Mouse (Mus musculus) MEL (cell line): Measurements from ENCODE around the gene Actg1. TPM values are rescaled to one million over a fixed set of nuclear protein-coding genes. Genes with fewer than 3 reads are reported as not detected.

Experiments
- DNase-seq: peaks from one replicate; pipeline ENCODE4 v3.0.0; 2011; ENCODE audit warnings: low read depth, low spot score
- H3K27ac ChIP-seq: 2 replicates; pipeline ENCODE4 v1.5.1; 2012; ENCODE audit warnings: low read depth, mild to moderate bottlenecking, control low read depth, low read length, moderate library complexity; ENCODE audit not compliant: control insufficient read depth
- H3K27me3 ChIP-seq, 2 experiments: fragments of 150-350 bp in 1 of 2; sonication (generic) in 1 of 2; 2 replicates each; pipeline ENCODE4 v1.6.1; 2012; ENCODE audit warnings: low read length in 2 of 2, mild to moderate bottlenecking in 2 of 2, improper control_type of control experiment in 1 of 2, moderate library complexity in 1 of 2; ENCODE audit not compliant: insufficient read depth in 2 of 2, control insufficient read depth in 1 of 2
- H3K36me3 ChIP-seq, 2 experiments: 2 replicates each; pipeline ENCODE4 v1.6.1; 2012 to 2014; ENCODE audit warnings: low read length in 2 of 2, improper control_type of control experiment in 1 of 2, inconsistent platforms in 1 of 2, mild to moderate bottlenecking in 1 of 2; ENCODE audit not compliant: insufficient read depth in 2 of 2, control insufficient read depth in 1 of 2
- H3K4me1 ChIP-seq, 2 experiments: fragments of 150-350 bp in 1 of 2; sonication (generic) in 1 of 2; 2 replicates each; pipeline ENCODE4 v1.6.1; 2012; ENCODE audit warnings: low read length in 2 of 2, improper control_type of control experiment in 1 of 2, mild to moderate bottlenecking in 1 of 2; ENCODE audit not compliant: insufficient read depth in 2 of 2, control insufficient read depth in 1 of 2
- H3K4me3 ChIP-seq, 2 experiments: fragments of 150-350 bp in 1 of 2; sonication (generic) in 1 of 2; 2 replicates each; pipeline ENCODE4 v1.5.1; 2012; ENCODE audit warnings: low read depth in 2 of 2, low read length in 2 of 2, mild to moderate bottlenecking in 2 of 2, moderate library complexity in 2 of 2, control low read depth in 1 of 2, improper control_type of control experiment in 1 of 2; ENCODE audit not compliant: control insufficient read depth in 1 of 2, insufficient read depth in 1 of 2
- H3K79me2 ChIP-seq: 2 replicates; pipeline ENCODE4 v1.6.1; 2012; ENCODE audit warnings: mild to moderate bottlenecking, low read length, moderate library complexity; ENCODE audit not compliant: control insufficient read depth, poor library complexity, insufficient read depth
- H3K9ac ChIP-seq: 2 replicates; pipeline ENCODE4 v1.6.1; 2012; ENCODE audit warnings: low read depth, mild to moderate bottlenecking, control low read depth, low read length, moderate library complexity; ENCODE audit not compliant: control insufficient read depth, poor library complexity, severe bottlenecking
- H3K9me3 ChIP-seq: fragments of 150-350 bp; sonication (generic); replicated peaks from 2 replicates; pipeline ENCODE4 v1.6.1; 2012; ENCODE audit warnings: mild to moderate bottlenecking, low read length, improper control_type of control experiment, moderate library complexity; ENCODE audit not compliant: insufficient read depth
- CTCF ChIP-seq, 3 experiments: IDR thresholded peaks in 2 of 3; conservative IDR thresholded peaks in 1 of 3; 2 replicates each; pipeline ENCODE4 v1.5.1; 2011 to 2012; ENCODE audit warnings: low read length in 3 of 3, low read depth in 2 of 3, mild to moderate bottlenecking in 2 of 3, improper control_type of control experiment in 1 of 3, inconsistent platforms in 1 of 3, mixed read lengths in 1 of 3, moderate library complexity in 1 of 3; ENCODE audit not compliant: control insufficient read depth in 1 of 3, insufficient read depth in 1 of 3, poor library complexity in 1 of 3, severe bottlenecking in 1 of 3
- MAX ChIP-seq: IDR thresholded peaks from 2 replicates; pipeline ENCODE4 v1.6.1; 2011; ENCODE audit warnings: low read length, improper control_type of control experiment
- MAZ ChIP-seq: IDR thresholded peaks from 2 replicates; pipeline ENCODE4 v1.6.1; 2012; ENCODE audit warnings: low read depth, mild to moderate bottlenecking, inconsistent platforms, low read length, improper control_type of control experiment
- MXI1 ChIP-seq: IDR thresholded peaks from 2 replicates; pipeline ENCODE4 v1.6.1; 2011; ENCODE audit warnings: mild to moderate bottlenecking, low read depth, low read length, improper control_type of control experiment
- NRF1 ChIP-seq: IDR thresholded peaks from 2 replicates; pipeline ENCODE4 v1.6.1; 2014; ENCODE audit warnings: low read depth, mild to moderate bottlenecking, inconsistent platforms, low read length, improper control_type of control experiment, moderate library complexity; ENCODE audit not compliant: poor library complexity, insufficient read depth, severe bottlenecking
- RAD21 ChIP-seq: IDR thresholded peaks from 2 replicates; pipeline ENCODE4 v1.6.1; 2011; ENCODE audit warnings: mild to moderate bottlenecking, low read depth, low read length, improper control_type of control experiment
- SMC3 ChIP-seq: IDR thresholded peaks from 2 replicates; pipeline ENCODE4 v1.6.1; 2011; ENCODE audit warnings: low read depth, low read length, improper control_type of control experiment
- TCF12 ChIP-seq: IDR thresholded peaks from 2 replicates; pipeline ENCODE4 v1.6.1; 2014; ENCODE audit warnings: low read depth, mild to moderate bottlenecking, inconsistent platforms, low read length, improper control_type of control experiment, moderate library complexity
- UBTF ChIP-seq: IDR thresholded peaks from 2 replicates; pipeline ENCODE4 v1.6.1; 2012; ENCODE audit warnings: low read depth, mild to moderate bottlenecking, inconsistent platforms, low read length, improper control_type of control experiment, moderate library complexity, borderline replicate concordance; ENCODE audit not compliant: insufficient read depth
- USF1 ChIP-seq: IDR thresholded peaks from 2 replicates; pipeline ENCODE4 v1.6.1; 2014; ENCODE audit warnings: low read depth, mild to moderate bottlenecking, inconsistent platforms, low read length, improper control_type of control experiment, moderate library complexity
- USF2 ChIP-seq, 2 experiments: IDR thresholded peaks; 2 replicates each; pipeline ENCODE4 v1.6.1; 2011 to 2012; ENCODE audit warnings: improper control_type of control experiment in 2 of 2, low read length in 2 of 2, borderline replicate concordance in 1 of 2, inconsistent platforms in 1 of 2, low read depth in 1 of 2, mild to moderate bottlenecking in 1 of 2; ENCODE audit not compliant: insufficient read depth in 1 of 2
- ZKSCAN1 ChIP-seq: IDR thresholded peaks from 2 replicates; pipeline ENCODE4 v1.6.1; 2012; ENCODE audit warnings: low read depth, mild to moderate bottlenecking, inconsistent platforms, low read length, improper control_type of control experiment, moderate library complexity
- polyA plus RNA-seq, 2 experiments: library from polyadenylated mRNA; stranded (reverse) in 1 of 2; unstranded in 1 of 2; fragments of >175 nt in 1 of 2; fragments of >200 nt in 1 of 2; gene quantifications; 2 replicates each; pipeline versions ENCODE4 v1.2.1 to v1.2.4; 2012; ENCODE audit warnings: low replicate concordance in 2 of 2, low read depth in 1 of 2; ENCODE audit not compliant: insufficient read length in 2 of 2, insufficient read depth in 1 of 2, missing spikeins in 1 of 2
- total RNA-seq: library from RNA; depleted of rRNA; stranded (reverse); fragments of 300-350 nt; gene quantifications from 2 replicates; pipeline ENCODE4 v1.2.3, GENCODE M21; 2012; rRNA removed

The Actg1 gene
- total and polyA plus RNA-seq, 3 experiments: 899 to 1,784 (median 1,328) TPM

DNA sequence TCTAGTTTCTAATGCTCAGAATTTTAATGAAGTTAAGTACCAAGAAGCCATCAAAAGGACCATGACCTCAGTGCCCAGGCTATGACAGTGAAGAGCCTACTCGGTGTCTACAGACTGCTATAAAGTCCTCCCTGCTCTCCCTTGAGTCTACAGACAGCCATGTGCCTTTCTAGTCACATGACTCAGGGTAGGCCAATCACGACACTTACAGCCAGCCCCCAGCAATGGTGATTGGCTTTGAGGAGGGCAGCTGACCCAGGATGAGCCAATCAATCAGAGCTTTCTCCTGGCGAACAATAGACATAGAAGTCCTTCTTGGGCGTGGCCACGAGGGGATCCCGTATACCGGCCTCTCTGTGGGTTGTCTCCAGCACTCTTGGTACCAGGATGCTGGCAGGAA lies 50.6 kb downstream of the Actg1 start:
- H3K27ac ChIP-seq: no peak overlapping the region
- no peaks in the 10 kb centered on the region for H3K9me3 ChIP-seq
- peaks cover 0 to 4% of the 10 kb centered on the region in 2 experiments; a peak in 3 of 4 replicates for H3K27me3 ChIP-seq
- no peaks in the 10 kb centered on the region for H3K4me1 ChIP-seq
- no peak overlapping the region for H3K4me3 ChIP-seq
- TF ChIP-seq USF1 (peak; percentile 87), RAD21 (no peak), MXI1 (no peak), MAX (peak; percentile 53; the same call in 1 of the 2 replicates), USF2 (IDR thresholded peaks at IDR 0.05; ENCODE audit: borderline replicate concordance in 1 of 2, insufficient read depth in 1 of 2, low read depth in 1 of 2, low read length in 2 of 2) (peak; percentile 30 to 44; a peak in 2 of 4 replicates), SMC3 (no peak)
- H3K9ac ChIP-seq: no peak overlapping the region
- H3K36me3 ChIP-seq: no peaks in the 10 kb centered on the region
- H3K79me2 ChIP-seq: no peaks in the 10 kb centered on the region
- peak; percentile 63 for DNase-seq

DNA sequence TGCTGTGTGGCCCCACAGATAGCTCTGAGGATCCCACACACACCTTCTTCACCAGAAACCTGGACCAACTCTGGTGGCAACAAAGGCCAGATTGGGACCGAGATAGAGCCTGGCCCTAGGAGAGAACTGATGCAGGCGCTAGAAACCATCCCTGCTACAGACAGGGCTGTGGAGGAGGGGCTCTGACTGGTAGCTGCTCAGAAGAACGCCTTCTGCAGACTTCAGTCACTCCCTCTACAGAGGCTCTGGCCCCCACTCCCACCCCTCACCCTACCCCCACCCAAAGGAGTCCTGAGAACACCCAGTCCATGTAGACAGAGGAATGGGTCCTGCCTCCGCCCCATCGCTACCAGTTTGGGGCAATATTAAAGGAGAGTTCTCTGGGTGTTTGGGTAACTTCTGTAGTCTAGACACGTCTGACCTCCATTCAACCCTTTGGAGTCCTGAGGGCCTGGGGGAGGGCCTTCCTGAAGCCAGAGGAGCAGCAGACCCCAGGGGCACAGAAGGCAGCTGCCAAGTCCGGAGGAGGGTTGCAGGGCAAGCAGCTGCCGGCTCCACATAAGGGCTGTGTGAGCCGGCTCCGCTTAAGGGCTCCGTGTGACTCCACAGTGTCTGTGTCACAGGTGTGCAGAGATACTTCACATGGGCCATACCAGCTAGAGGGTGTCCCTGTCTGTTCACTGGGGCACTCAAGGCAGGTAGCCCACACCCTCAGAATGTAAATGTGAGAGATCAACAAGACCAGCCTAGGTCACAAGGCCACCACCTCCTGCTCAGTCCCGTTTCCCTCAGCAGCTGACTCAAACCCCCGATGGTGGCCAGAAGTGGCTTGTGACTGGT lies 51.8 kb downstream of the Actg1 start:
- TF ChIP-seq TCF12 (no peak), NRF1 (no peak), MAZ (no peak), MXI1 (no peak), CTCF (IDR thresholded peaks at IDR 0.05 in 2 of 3, conservative IDR thresholded peaks at IDR 0.05 in 1 of 3; ENCODE audit: control insufficient read depth in 1 of 3, insufficient read depth in 1 of 3, low read depth in 2 of 3, low read length in 3 of 3, poor library complexity in 1 of 3, severe bottlenecking in 1 of 3) (no peak), USF2 (IDR thresholded peaks at IDR 0.05; ENCODE audit: borderline replicate concordance in 1 of 2, insufficient read depth in 1 of 2, low read depth in 1 of 2, low read length in 2 of 2) (no peak), ZKSCAN1 (no peak), UBTF (no peak)
- H3K27ac ChIP-seq: no peak overlapping the region
- H3K36me3 ChIP-seq: no peaks in the 10 kb centered on the region
- H3K27me3 ChIP-seq: peaks cover 0 to 4% of the 10 kb centered on the region in 2 experiments; a peak in 3 of 4 replicates
- H3K79me2 ChIP-seq: no peaks in the 10 kb centered on the region
- no peaks in the 10 kb centered on the region for H3K4me1 ChIP-seq
- H3K9ac ChIP-seq: no peak overlapping the region
- no peaks in the 10 kb centered on the region for H3K9me3 ChIP-seq
- no peak for DNase-seq
- no peak overlapping the region for H3K4me3 ChIP-seq

Other genes with a start within 250 kb of the Actg1 start
- 12.6 and 16.6 TPM in 2 replicates for gene Tepsin, start 249.8 kb downstream of the Actg1 start, total RNA-seq
- 10 to 100 TPM in 1 of 2 experiments, not detected in 1; 14.3 TPM for gene Tepsin, start 249.8 kb downstream of the Actg1 start, polyA plus RNA-seq
- gene Ndufaf8, start 249.6 kb downstream of the Actg1 start, total RNA-seq: 99.2 and 120 TPM in 2 replicates
- 10 to 100 TPM in 1 of 2 experiments, not detected in 1; 77.6 TPM for gene Ndufaf8, start 249.6 kb downstream of the Actg1 start, polyA plus RNA-seq
- gene Slc38a10, start 197.2 kb downstream of the Actg1 start, total RNA-seq: 71.3 and 78.2 TPM in 2 replicates
- gene Slc38a10, start 197.2 kb downstream of the Actg1 start, polyA plus RNA-seq: 10 to 100 TPM in 1 of 2 experiments, not detected in 1; 80.7 TPM
- 0.03 and 0.04 TPM in 2 replicates for gene Bahcc1, start 115.6 kb downstream of the Actg1 start, total RNA-seq
- gene Bahcc1, start 115.6 kb downstream of the Actg1 start, polyA plus RNA-seq: under 1 TPM in 1 of 2 experiments, not detected in 1; 0.26 TPM
- 0.29 and 0.62 TPM in 2 replicates for gene Fscn2, start 13.0 kb upstream of the Actg1 start, total RNA-seq
- gene Fscn2, start 13.0 kb upstream of the Actg1 start, polyA plus RNA-seq: under 1 TPM in 1 of 2 experiments, not detected in 1; 0.61 TPM
- gene Faap100, start 30.2 kb upstream of the Actg1 start, total RNA-seq: 34.9 and 45.7 TPM in 2 replicates
- 10 to 100 TPM in 1 of 2 experiments, not detected in 1; 27.1 TPM for gene Faap100, start 30.2 kb upstream of the Actg1 start, polyA plus RNA-seq
- 77.4 and 88.3 TPM in 2 replicates for gene Nploc4, start 89.2 kb upstream of the Actg1 start, total RNA-seq
- 100 to 1,000 TPM; 117 to 352 TPM for gene Nploc4, start 89.2 kb upstream of the Actg1 start, polyA plus RNA-seq
- gene Tspan10, start 94.1 kb upstream of the Actg1 start, total RNA-seq: 0.20 and 0.65 TPM in 2 replicates
- gene Tspan10, start 94.1 kb upstream of the Actg1 start, polyA plus RNA-seq: under 1 TPM in 1 of 2 experiments, not detected in 1; 0.29 TPM
- gene Pde6g, start 105.0 kb upstream of the Actg1 start, total RNA-seq: 0.35 and 0.46 TPM in 2 replicates
- gene Pde6g, start 105.0 kb upstream of the Actg1 start, polyA plus RNA-seq: under 1 TPM in 1 of 2 experiments, not detected in 1; 0.84 TPM
- 15.9 and 17.6 TPM in 2 replicates for gene Oxld1, start 109.5 kb upstream of the Actg1 start, total RNA-seq
- gene Oxld1, start 109.5 kb upstream of the Actg1 start, polyA plus RNA-seq: 10 to 100 TPM in 1 of 2 experiments, not detected in 1; 17.5 TPM
- 66.1 and 104 TPM in 2 replicates for gene Ccdc137, start 109.6 kb upstream of the Actg1 start, total RNA-seq
- 100 to 1,000 TPM in 1 of 2 experiments, not detected in 1; 116 TPM for gene Ccdc137, start 109.6 kb upstream of the Actg1 start, polyA plus RNA-seq
- 19.8 and 20.8 TPM in 2 replicates for gene Arl16, start 119.1 kb upstream of the Actg1 start, total RNA-seq
- gene Arl16, start 119.1 kb upstream of the Actg1 start, polyA plus RNA-seq: 10 to 100 TPM in 1 of 2 experiments, not detected in 1; 20.0 TPM
- gene Mrpl12, start 136.1 kb upstream of the Actg1 start, total RNA-seq: 401 and 457 TPM in 2 replicates
- gene Mrpl12, start 136.1 kb upstream of the Actg1 start, polyA plus RNA-seq: 100 to 1,000 TPM; 374 to 461 TPM
- gene Slc25a10, start 143.3 kb upstream of the Actg1 start, total RNA-seq: 40.4 and 52.0 TPM in 2 replicates
- 10 to 100 TPM in 1 of 2 experiments, not detected in 1; 53.6 TPM for gene Slc25a10, start 143.3 kb upstream of the Actg1 start, polyA plus RNA-seq
- not detected in 2 replicates for gene Gcgr, start 182.2 kb upstream of the Actg1 start, total RNA-seq
- gene Gcgr, start 182.2 kb upstream of the Actg1 start, polyA plus RNA-seq: not detected
- gene Mcrip1, start 201.2 kb upstream of the Actg1 start, total RNA-seq: 27.2 and 36.6 TPM in 2 replicates
- 10 to 100 TPM in 1 of 2 experiments, not detected in 1; 83.5 TPM for gene Mcrip1, start 201.2 kb upstream of the Actg1 start, polyA plus RNA-seq
- not detected in 2 replicates for gene Ppp1r27, start 202.6 kb upstream of the Actg1 start, total RNA-seq
- not detected for gene Ppp1r27, start 202.6 kb upstream of the Actg1 start, polyA plus RNA-seq
- 625 and 639 TPM in 2 replicates for gene P4hb, start 224.7 kb upstream of the Actg1 start, total RNA-seq
- gene P4hb, start 224.7 kb upstream of the Actg1 start, polyA plus RNA-seq: 1,000 to 10,000 TPM in 1 of 2 experiments, 100 to 1,000 TPM in 1; 563 to 1,152 TPM
- gene Arhgdia, start 233.1 kb upstream of the Actg1 start, total RNA-seq: 364 and 367 TPM in 2 replicates
- gene Arhgdia, start 233.1 kb upstream of the Actg1 start, polyA plus RNA-seq: 100 to 1,000 TPM; 601 to 821 TPM
- gene Alyref, start 249.8 kb upstream of the Actg1 start, total RNA-seq: 1,072 and 1,078 TPM in 2 replicates
- 100 to 1,000 TPM in 1 of 2 experiments, not detected in 1; 600 TPM for gene Alyref, start 249.8 kb upstream of the Actg1 start, polyA plus RNA-seq
- gene Anapc11, start 249.9 kb upstream of the Actg1 start, total RNA-seq: 97.3 and 130 TPM in 2 replicates
- gene Anapc11, start 249.9 kb upstream of the Actg1 start, polyA plus RNA-seq: 100 to 1,000 TPM in 1 of 2 experiments, not detected in 1; 120 TPM